In the genomic region with DNA sequence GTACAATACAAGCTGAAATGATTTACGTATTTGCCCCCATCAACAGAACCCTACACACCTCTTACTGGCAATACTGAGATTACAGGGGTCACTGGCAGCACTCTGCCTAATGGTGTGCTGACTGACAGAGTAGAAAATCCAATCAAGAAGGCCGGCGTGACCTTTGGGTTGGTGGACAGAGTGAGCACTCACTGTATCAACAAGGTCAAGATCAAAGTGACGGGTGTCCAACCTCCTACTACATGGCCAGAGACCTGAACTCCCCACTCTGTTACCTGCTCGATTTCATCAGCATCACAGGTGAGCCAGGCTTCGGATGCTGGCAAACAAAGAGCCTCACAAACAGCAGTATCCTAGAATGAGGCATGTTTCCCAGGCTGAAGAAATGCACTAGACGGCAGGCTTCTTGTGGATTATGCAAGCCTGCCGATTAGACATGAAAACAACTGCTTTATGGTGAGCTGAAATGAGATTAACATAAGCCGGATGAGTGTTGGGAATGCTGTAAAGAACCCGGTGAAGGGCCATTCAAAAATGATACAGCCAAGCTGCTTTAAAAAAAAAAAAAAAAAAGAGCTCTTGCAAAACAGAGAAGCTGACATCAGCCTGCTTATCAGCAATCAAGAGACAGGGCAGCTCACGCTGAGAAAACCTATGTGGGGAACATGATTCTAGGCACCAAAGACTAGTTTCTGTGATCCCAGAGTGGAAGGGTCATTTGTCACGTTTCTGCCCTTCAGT, we compare ENCODE assay signal across 11 mouse cellular contexts.
DNase-seq lines count a peak whose midpoint lies in the region; ATAC-seq and TF ChIP-seq lines count a peak whose summit lies in the region.
"Had no signal": no experiment of that assay in that cellular context is flagged by ENCODE, and none has a peak within 500 bp of the region (broad histone marks: within the 10 kb centered on the region; RNA-seq: fewer than 3 reads in every experiment).

No protein-coding gene starts in this region.

- no peaks in the 10 kb centered on the region for H3K36me3 ChIP-seq in heart, embryonic 15.5 days
- H3K36me3 ChIP-seq in forebrain, embryonic 15.5 days: no peaks in the 10 kb centered on the region
- H3K36me3 ChIP-seq in midbrain, embryonic 13.5 days: no peaks in the 10 kb centered on the region
- H3K36me3 ChIP-seq in thymus, adult 2 months (ENCODE audit: control insufficient read depth, insufficient read depth, low read length): no peaks in the 10 kb centered on the region

- H3K9ac ChIP-seq in heart, embryonic 15.5 days: no peak overlapping the region
- no peak overlapping the region for H3K9ac ChIP-seq in forebrain, embryonic 15.5 days (replicated peaks)
- peak overlapping the region; percentile 23; the same call in 1 of the 2 replicates for H3K9ac ChIP-seq in midbrain, embryonic 13.5 days (replicated peaks)

- peaks cover 14% of the 10 kb centered on the region for H3K4me1 ChIP-seq in heart, embryonic 15.5 days (replicated peaks)
- peaks cover 30% of the 10 kb centered on the region for H3K4me1 ChIP-seq in forebrain, embryonic 15.5 days
- peaks cover 52% of the 10 kb centered on the region for H3K4me1 ChIP-seq in midbrain, embryonic 13.5 days (replicated peaks)
- H3K4me1 ChIP-seq in thymus, adult 2 months (replicated peaks; ENCODE audit: control insufficient read depth, insufficient read depth, low read length): no peaks in the 10 kb centered on the region

- no peak overlapping the region for H3K4me2 ChIP-seq in heart, embryonic 15.5 days
- peak overlapping the region; percentile 5; the same call in 1 of the 2 replicates for H3K4me2 ChIP-seq in forebrain, embryonic 15.5 days (replicated peaks)
- H3K4me2 ChIP-seq in midbrain, embryonic 13.5 days (replicated peaks): peak overlapping the region; percentile 38

- intact Hi-C loops in heart, postnatal 36 days (cut with DNase I): no loop called here
- intact Hi-C loops in left cerebral cortex, postnatal 4 days (cut with DNase I): no loop called here

- no peaks in the 10 kb centered on the region for H3K27me3 ChIP-seq in heart, embryonic 15.5 days
- H3K27me3 ChIP-seq in forebrain, embryonic 15.5 days: no peaks in the 10 kb centered on the region
- no peaks in the 10 kb centered on the region for H3K27me3 ChIP-seq in midbrain, embryonic 13.5 days
- no peaks in the 10 kb centered on the region for H3K27me3 ChIP-seq in thymus, adult 2 months (ENCODE audit: control insufficient read depth, insufficient read depth, low read length)
- H3K27me3 ChIP-seq: CH12.LX had no signal

- DNase-seq in heart, postnatal 36 days: no peak
- peak; percentile 54 for DNase-seq in NIH3T3 (ENCODE audit: low read depth)
- no peak for DNase-seq in thymus, adult 2 months
- no peak for DNase-seq in natural killer cell, adult 2 months (ENCODE audit: low spot score in 2 of 2)
- no peak for DNase-seq in left cerebral cortex, postnatal 4 days
- DNase-seq: thymus, postnatal 36 days had no signal

- no peak for TF ChIP-seq POLR2A in thymus, adult 2 months (IDR thresholded peaks at IDR 0.05; ENCODE audit: control insufficient read depth, extremely low read depth, insufficient read depth, low read length, poor library complexity)

- WGBS in heart, embryonic 15.5 days: 32% methylated on average over 12 of the region's 12 CpGs
- WGBS in forebrain, embryonic 15.5 days: 10% methylated on average over 12 of the region's 12 CpGs
- 6% methylated on average over 12 of the region's 12 CpGs for WGBS in midbrain, embryonic 13.5 days
- 90% methylated on average over 12 of the region's 12 CpGs for WGBS in thymus, adult 2 months

- 0 out of 2 replicates have a peak, but pooled peaks have one; percentile 27 for ATAC-seq in heart, embryonic 15.5 days (replicated peaks; ENCODE audit: insufficient number of reproducible peaks, insufficient read depth, low FRiP score, low read depth)
- ATAC-seq in forebrain, embryonic 15.5 days (replicated peaks): peak; percentile 36
- peak; percentile 78 for ATAC-seq in midbrain, embryonic 13.5 days

- 0 out of 2 replicates have a peak overlapping the region, but pooled peaks have one; percentile 8 for H3K27ac ChIP-seq in heart, embryonic 15.5 days
- H3K27ac ChIP-seq in forebrain, embryonic 15.5 days (replicated peaks): peak overlapping the region; percentile 70
- H3K27ac ChIP-seq in midbrain, embryonic 13.5 days: peak overlapping the region; percentile 95
- no peak overlapping the region for H3K27ac ChIP-seq in thymus, adult 2 months (ENCODE audit: control insufficient read depth, insufficient read depth, low read length)

- no peaks in the 10 kb centered on the region for H3K9me3 ChIP-seq in heart, embryonic 15.5 days (replicated peaks)
- H3K9me3 ChIP-seq in forebrain, embryonic 15.5 days: no peaks in the 10 kb centered on the region
- no peaks in the 10 kb centered on the region for H3K9me3 ChIP-seq in midbrain, embryonic 13.5 days

- no peak for TF ChIP-seq CTCF in thymus, adult 2 months (IDR thresholded peaks at IDR 0.05; ENCODE audit: borderline replicate concordance, control insufficient read depth, extremely low read depth, insufficient read depth, low read length, poor library complexity)

- no peak overlapping the region for H3K4me3 ChIP-seq in heart, embryonic 15.5 days
- no peak overlapping the region for H3K4me3 ChIP-seq in forebrain, embryonic 15.5 days
- no peak overlapping the region for H3K4me3 ChIP-seq in midbrain, embryonic 13.5 days (replicated peaks)
- H3K4me3 ChIP-seq in thymus, adult 2 months (ENCODE audit: control insufficient read depth, insufficient read depth, low read length): no peak overlapping the region
- H3K4me3 ChIP-seq: myocyte had no signal

Comparison
In these comparisons a context has a peak if more than half of its experiments do, and no peak if none do; other contexts are left out.
1. ATAC-seq: peak in every context shown above with its lines; median percentile 78 in midbrain, embryonic 13.5 days; 36 in forebrain, embryonic 15.5 days; 27 in heart, embryonic 15.5 days.